Mouse (Mus musculus) CH12.LX (cell line): ENCODE data around the gene Ssh2.

Source experiments
- CHD1 ChIP-seq: IDR thresholded peaks from 2 replicates; pipeline ENCODE4 v1.6.1; 2012; ENCODE audit warnings: low read depth, low read length, improper control_type of control experiment, inconsistent platforms
- SMC3 ChIP-seq: IDR thresholded peaks from 2 replicates; pipeline ENCODE4 v1.6.1; 2011; ENCODE audit warnings: low read depth, low read length, improper control_type of control experiment
- ZC3H11A ChIP-seq: IDR thresholded peaks from 2 replicates; pipeline ENCODE4 v1.6.1; 2012; ENCODE audit warnings: low read depth, mild to moderate bottlenecking, inconsistent platforms, low read length, improper control_type of control experiment

DNA sequence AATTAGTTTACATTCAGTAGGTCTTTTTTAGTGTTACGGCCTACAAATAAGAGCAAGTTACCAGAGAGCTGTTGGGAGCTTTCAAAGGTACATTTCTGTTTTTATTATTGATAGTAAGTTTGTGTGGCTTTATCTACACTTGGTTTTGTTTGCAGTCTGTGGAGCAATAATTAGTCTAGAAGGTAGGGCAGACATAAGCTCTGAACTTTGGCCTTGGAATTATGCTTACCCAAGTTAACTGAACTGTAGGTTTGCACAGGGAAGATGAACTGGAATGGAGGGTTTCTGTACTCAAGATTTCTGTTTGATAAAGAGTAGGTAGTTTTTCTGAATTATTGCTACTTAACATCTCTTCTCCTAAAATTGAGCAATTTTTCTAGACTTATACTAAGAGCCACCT is 141.8 kb downstream of the Ssh2 start:
- TF ChIP-seq SMC3 (no peak), CHD1 (no peak), ZC3H11A (no peak)
